Mouse (Mus musculus) ES-Bruce4 (cell line): ENCODE measurements around the gene Myo15b. TPM values are rescaled to one million over a fixed set of nuclear protein-coding genes. Genes with fewer than 3 reads are reported as not detected.

Source experiments
- H3K27ac ChIP-seq: 2 replicates; pipeline ENCODE4 v1.5.1; 2012; ENCODE audit warnings: low read length, inconsistent platforms; ENCODE audit not compliant: insufficient read depth
- H3K27me3 ChIP-seq: 2 replicates; pipeline ENCODE4 v1.6.1; 2012; ENCODE audit warnings: mild to moderate bottlenecking, low read length, inconsistent platforms; ENCODE audit not compliant: control insufficient read depth, poor library complexity, insufficient read depth, severe bottlenecking
- H3K36me3 ChIP-seq: 2 replicates; pipeline ENCODE4 v1.6.1; 2012; ENCODE audit warnings: inconsistent platforms, mild to moderate bottlenecking, low read length, moderate library complexity; ENCODE audit not compliant: control insufficient read depth, poor library complexity, insufficient read depth, severe bottlenecking
- H3K4me1 ChIP-seq: one replicate; pipeline ENCODE4 v1.8.1; 2011; ENCODE audit warnings: low read length; ENCODE audit not compliant: control insufficient read depth, insufficient read depth
- H3K4me3 ChIP-seq: 2 replicates; pipeline ENCODE4 v1.5.1; 2011; ENCODE audit warnings: low read depth, mild to moderate bottlenecking, low read length
- H3K9ac ChIP-seq: 2 replicates; pipeline ENCODE4 v1.6.1; 2012; ENCODE audit warnings: low read depth, mild to moderate bottlenecking, inconsistent platforms; ENCODE audit not compliant: poor library complexity, severe bottlenecking
- H3K9me3 ChIP-seq: replicated peaks from 2 replicates; pipeline ENCODE4 v1.6.1; 2012; ENCODE audit warnings: mild to moderate bottlenecking, low read length, inconsistent platforms; ENCODE audit not compliant: control insufficient read depth, poor library complexity, insufficient read depth, severe bottlenecking
- CTCF ChIP-seq: IDR thresholded peaks from one replicate; pipeline ENCODE4 v1.8.1; 2011; ENCODE audit warnings: low read depth, low read length
- EP300 ChIP-seq: IDR thresholded peaks from 2 replicates; pipeline ENCODE4 v1.6.1; 2011; ENCODE audit warnings: low read depth, low read length; ENCODE audit not compliant: insufficient read depth
- POLR2A ChIP-seq: IDR thresholded peaks from one replicate; pipeline ENCODE4 v1.8.1; 2011; ENCODE audit warnings: low read length; ENCODE audit not compliant: insufficient read depth
- polyA plus RNA-seq: library from polyadenylated mRNA; stranded (reverse); fragments of >200 nt; gene quantifications from 2 replicates; pipeline ENCODE4 v1.2.4, GENCODE M21; 2011; ENCODE audit warnings: low read depth; ENCODE audit not compliant: missing spikeins, insufficient read depth, insufficient read length

The Myo15b gene
- polyA plus RNA-seq, 1 experiment = 1.6 TPM

DNA sequence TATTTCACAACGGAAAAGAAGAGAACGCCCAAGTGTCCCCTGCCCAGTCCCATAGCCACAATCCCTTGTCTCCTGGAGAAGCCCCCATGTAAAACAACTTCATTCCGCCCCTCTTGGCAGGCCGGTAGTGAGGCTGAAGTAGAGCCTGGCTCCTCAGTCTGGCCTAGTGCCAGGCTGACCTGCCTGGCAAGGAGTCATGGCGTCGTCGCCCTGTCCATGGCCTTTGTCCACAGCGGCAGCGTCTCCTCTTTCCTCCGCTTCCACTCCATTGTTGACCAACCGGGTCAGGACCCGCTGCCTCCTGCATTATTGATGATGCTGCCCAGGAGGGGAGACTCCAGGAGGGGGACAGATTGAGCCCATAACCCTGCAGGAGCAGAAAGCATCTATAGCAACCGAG, 270 bp upstream of the Myo15b start:
- Histone ChIP-seq H3K4me1 (no peaks in the 10 kb centered on the region), H3K9me3 (no peaks in the 10 kb centered on the region), H3K9ac (peak overlapping the region; percentile 41; the same call in 1 of the 2 replicates), H3K27ac (no peak overlapping the region), H3K36me3 (peaks cover 16% of the 10 kb centered on the region), H3K4me3 (peak overlapping the region; percentile 53), H3K27me3 (no peaks in the 10 kb centered on the region)
- no peak for TF ChIP-seq EP300
- no peak for TF ChIP-seq POLR2A
- TF ChIP-seq CTCF = no peak

DNA sequence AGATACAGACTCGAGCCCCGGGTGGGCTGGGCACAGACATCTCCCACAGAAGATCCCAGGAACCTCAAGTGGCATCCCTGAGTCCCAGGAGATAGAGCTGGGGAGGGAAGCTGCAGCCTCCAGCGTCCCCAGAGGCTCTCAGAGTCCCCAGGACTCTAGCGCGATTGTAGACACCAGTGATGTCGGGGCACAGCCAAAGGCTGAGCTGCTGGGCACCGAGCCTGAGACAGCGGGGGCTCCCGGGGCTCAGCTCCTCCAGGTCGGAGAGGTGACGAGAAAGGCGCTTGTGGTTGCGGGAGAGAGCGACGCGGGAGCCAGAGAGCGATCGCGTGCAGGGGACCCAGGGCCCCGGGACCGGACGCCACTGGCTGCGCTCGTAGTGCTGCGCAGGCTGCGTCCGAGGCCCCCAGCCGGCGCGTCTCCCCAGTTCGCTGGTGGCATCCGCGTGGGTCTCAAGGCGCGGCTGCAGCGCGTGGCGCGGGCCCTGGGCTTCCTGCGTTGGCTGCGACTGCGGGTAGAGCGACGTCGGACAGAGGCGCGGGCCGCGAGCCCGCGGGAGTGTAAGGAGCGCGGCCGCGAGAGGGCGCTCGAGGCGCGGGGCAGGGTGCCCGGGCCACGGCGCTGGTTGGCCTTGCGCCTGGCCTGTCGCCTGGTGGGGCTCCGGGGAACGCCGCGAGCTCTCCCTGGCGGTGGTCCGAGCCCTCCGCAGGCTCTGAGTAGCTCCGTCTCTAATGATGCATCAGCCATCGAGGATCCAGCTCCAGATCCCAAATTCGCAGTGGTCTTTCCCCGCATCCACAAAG, 1.1 kb downstream of the Myo15b start:
- TF ChIP-seq EP300 = peak; percentile 32; the same call in 1 of the 2 replicates
- TF ChIP-seq POLR2A = no peak
- TF ChIP-seq CTCF = peak; percentile 89
- Histone ChIP-seq H3K27ac (no peak overlapping the region), H3K4me1 (no peaks in the 10 kb centered on the region), H3K36me3 (peaks cover 8% of the 10 kb centered on the region; the same call in 1 of the 2 replicates), H3K9ac (peak overlapping the region; percentile 41), H3K4me3 (peak overlapping the region; percentile 53), H3K27me3 (no peaks in the 10 kb centered on the region), H3K9me3 (no peaks in the 10 kb centered on the region)

DNA sequence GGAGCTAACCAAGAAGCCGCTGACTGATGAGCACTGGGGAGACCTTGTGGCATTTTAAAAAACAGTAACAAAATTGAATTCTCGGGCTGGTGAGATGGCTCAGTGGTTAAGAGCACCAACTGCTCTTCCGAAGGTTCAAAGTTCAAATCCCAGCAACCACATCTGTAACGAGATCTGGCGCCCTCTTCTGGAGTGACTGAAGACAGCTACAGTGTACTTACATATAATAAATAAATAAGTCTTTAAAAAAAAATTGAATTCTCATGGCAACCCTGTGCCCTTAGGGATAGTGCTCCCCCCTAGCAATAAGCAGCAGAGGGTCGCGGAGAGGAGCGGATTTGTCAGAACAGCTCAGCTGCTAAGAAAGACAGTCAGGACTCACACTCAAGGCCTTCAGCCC, 5.7 kb downstream of the Myo15b start:
- Histone ChIP-seq H3K9me3 (no peaks in the 10 kb centered on the region), H3K36me3 (no peaks in the 10 kb centered on the region), H3K27me3 (no peaks in the 10 kb centered on the region), H3K4me1 (peaks cover 3% of the 10 kb centered on the region), H3K4me3 (no peak overlapping the region), H3K27ac (no peak overlapping the region), H3K9ac (no peak overlapping the region)
- TF ChIP-seq EP300 = no peak

DNA sequence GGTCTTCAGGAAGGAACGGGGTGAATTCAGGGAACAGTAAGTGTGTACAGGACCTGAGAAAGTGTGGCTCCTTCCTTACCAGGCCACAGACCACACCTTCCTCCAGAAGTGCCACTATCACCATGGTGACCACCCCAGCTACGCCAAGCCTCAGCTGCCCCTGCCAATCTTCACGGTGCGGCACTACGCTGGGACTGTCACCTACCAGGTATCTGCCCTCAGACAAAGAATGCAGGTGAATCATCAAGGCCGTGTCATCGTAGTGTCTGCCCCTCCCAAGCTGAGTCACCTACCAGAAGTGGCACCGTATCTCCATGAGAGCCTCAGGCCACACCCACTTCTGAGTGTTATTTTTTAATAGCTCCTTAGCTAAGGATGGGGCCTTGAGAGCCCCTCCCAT, 11.2 kb downstream of the Myo15b start:
- peaks cover 3% of the 10 kb centered on the region for H3K4me1 ChIP-seq
- no peak overlapping the region for H3K27ac ChIP-seq
- TF ChIP-seq CTCF (no peak), POLR2A (no peak), EP300 (no peak)
- H3K9me3 ChIP-seq = no peaks in the 10 kb centered on the region
- no peaks in the 10 kb centered on the region for H3K36me3 ChIP-seq
- no peak overlapping the region for H3K4me3 ChIP-seq
- H3K27me3 ChIP-seq = no peaks in the 10 kb centered on the region
- H3K9ac ChIP-seq = no peak overlapping the region

DNA sequence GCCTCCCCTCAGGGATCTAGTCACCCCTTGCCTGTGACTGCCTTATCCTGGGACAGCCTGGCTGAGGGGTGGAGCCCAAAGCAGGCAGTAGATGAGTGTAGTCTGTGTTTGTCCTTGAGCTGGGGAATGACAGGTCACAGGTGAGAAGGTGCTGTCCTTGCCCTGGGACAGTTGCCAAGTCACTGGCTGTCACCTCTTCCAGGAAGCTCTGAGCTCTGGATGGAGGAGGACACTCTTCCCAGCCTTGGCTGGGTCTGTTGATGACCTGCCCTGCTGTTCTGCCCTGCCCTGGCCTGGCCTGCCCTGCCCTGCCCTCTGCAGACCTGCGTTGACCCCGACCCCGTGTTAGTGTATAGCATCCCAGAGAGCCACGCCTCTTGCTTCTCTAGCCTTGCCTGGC, 14.2 kb downstream of the Myo15b start:
- Histone ChIP-seq H3K27me3 (no peaks in the 10 kb centered on the region), H3K4me1 (no peaks in the 10 kb centered on the region), H3K36me3 (no peaks in the 10 kb centered on the region), H3K9me3 (no peaks in the 10 kb centered on the region), H3K4me3 (no peak overlapping the region), H3K27ac (no peak overlapping the region), H3K9ac (no peak overlapping the region)
- TF ChIP-seq POLR2A = no peak
- TF ChIP-seq CTCF = no peak
- no peak for TF ChIP-seq EP300

DNA sequence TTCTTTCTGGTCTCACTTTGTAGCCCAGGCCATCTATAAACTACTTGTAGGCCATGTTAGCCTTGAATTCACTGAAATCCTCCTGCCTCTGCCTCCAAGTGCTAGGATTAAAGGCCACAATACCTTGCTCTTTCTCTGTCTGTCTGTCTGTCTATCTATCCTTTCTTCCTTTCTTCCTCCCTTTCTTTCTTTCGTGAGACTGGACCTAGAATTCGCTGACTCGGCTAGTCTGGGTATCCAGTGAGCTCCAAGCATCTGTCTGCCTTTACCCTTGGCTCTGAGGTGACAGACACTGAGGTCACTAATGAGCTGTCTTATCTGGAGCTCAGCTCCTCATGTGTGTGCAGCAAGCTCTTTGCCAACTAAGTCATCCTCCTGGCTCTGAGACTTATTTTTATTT, 17.7 kb downstream of the Myo15b start:
- TF ChIP-seq POLR2A = no peak
- TF ChIP-seq CTCF = no peak
- no peak for TF ChIP-seq EP300
- no peaks in the 10 kb centered on the region for H3K9me3 ChIP-seq
- H3K9ac ChIP-seq = no peak overlapping the region
- no peaks in the 10 kb centered on the region for H3K4me1 ChIP-seq
- no peaks in the 10 kb centered on the region for H3K36me3 ChIP-seq
- no peak overlapping the region for H3K4me3 ChIP-seq
- H3K27ac ChIP-seq = no peak overlapping the region
- no peaks in the 10 kb centered on the region for H3K27me3 ChIP-seq
